Mouse (Mus musculus) megakaryocyte, embryonic 14.5 days (primary cell): ENCODE measurements around the gene Vav2.

Experiments used
- FLI1 ChIP-seq: IDR thresholded peaks from 2 replicates; pipeline ENCODE4 v1.6.1; 2012; ENCODE audit warnings: low read length, inconsistent platforms, mixed read lengths
- GATA1 ChIP-seq: IDR thresholded peaks from 3 replicates; pipeline ENCODE4 v1.6.1; 2012; ENCODE audit warnings: mixed read lengths, low read length, inconsistent platforms, borderline replicate concordance

DNA sequence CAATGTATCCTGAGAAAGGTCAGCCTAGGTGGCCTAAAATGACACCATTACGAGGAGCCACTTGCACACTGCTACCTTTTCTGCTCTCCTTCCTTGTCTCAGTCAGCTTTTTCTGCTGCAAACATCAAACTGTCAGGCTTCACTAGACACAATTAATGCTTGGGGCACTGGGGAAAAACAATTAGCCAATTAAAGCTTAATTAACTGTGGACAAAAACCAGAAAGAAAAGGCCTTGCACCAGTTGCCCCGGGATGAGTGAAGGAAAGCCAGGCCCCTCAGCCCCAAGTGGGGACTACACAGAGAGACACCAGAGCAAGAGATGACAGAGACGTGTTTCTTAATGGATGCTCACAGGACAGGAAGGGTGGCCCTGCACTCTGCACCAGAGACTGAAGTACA is 51.7 kb downstream of the Vav2 start:
- TF ChIP-seq GATA1 (no peak), FLI1 (no peak)
